Mouse (Mus musculus): ENCODE measurements around the gene S100a11.
A peak's percentile ranks its signal among the peaks of the same experiment; 100 is the strongest.

- TF ChIP-seq CTCF (IDR thresholded peaks at IDR 0.05; ENCODE audit: low read depth) (peak; percentile 46), EP300 (optimal IDR thresholded peaks at IDR 0.05) (no peak)
These were observed 16.8 kb downstream of the S100a11 start for GRCm38 (mm10) chr3:93537068-93537576.
